Mouse (Mus musculus) megakaryocyte progenitor cell, adult 5-6 weeks (primary cell): Measurements from ENCODE around the gene Mmp9. TPM values are rescaled to one million over a fixed set of nuclear protein-coding genes. Genes with fewer than 3 reads are reported as not detected.
A peak's percentile ranks its signal among the peaks of the same experiment; 100 is the strongest.

Experiments used
- ATAC-seq: replicated peaks from 2 replicates; pipeline ENCODE4 v1.8.0; 2016; ENCODE audit warnings: mild to moderate bottlenecking, moderate TSS enrichment, inconsistent platforms; ENCODE audit not compliant: poor library complexity
- total RNA-seq, 2 experiments: library from RNA; stranded (forward) in 1 of 2; stranded (reverse) in 1 of 2; fragments of 157-497, 149-512 nt in 1 of 2; fragments of 200-1000 nt in 1 of 2; gene quantifications; 2 replicates each; pipeline versions ENCODE4 v1.2.3 to v1.2.4; 2015 to 2017

Mmp9 gene
- total RNA-seq, 2 experiments from 2014 or later, result 11.8 to 14.2 TPM

DNA sequence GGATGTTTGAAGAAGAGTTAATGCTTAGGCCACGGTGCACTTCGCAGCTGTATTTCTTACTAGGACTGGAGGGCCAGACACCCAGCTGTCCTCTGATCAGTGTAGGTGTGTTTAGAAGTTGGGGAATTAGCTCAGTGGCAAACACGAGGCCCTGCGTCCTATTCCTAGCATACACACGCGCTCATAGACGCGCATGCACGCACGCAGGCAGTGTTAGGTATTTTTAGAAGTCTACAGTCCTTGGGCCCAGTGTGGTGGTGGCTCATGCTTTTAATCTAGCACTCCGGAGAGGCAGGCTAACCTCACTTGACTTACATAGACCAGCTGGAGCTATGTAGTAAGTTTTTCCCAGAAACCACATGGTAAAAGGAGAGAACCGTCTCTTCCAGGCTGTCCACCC, 28.4 kb upstream of the Mmp9 start:
- ATAC-seq, result peak; percentile 16

DNA sequence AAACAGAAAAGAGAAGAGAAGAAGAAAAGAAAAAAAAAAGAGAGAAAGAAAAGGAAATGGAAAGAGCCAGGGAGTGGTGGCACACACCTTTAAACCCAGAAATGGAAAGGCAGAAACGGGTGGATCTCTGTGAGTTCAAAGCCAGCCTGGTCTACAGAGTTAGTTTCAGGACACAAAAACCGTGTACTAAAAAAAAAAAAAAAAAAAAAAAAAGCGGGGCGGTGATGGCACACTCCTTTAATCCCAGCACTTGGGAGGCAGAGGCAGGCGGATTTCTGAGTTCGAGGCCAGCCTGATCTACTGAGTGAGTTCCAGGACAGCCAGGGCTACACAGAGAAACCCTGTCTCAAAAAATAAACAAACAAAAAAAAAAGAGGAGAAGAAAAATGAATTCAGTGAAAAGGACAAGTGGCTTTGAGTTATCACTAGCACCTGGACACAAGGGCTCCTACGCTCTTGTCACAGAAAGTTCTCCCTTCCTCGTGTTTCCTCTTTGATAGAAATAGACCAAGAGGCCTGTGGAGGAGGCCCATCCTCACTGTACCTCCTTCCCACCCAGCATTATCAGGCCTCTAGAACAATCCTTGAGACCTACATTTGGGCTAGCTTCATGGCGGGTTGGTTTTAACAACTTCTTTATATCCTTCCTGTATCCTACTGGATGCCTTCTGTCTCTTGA, 27.7 kb upstream of the Mmp9 start:
- ATAC-seq, result no peak

DNA sequence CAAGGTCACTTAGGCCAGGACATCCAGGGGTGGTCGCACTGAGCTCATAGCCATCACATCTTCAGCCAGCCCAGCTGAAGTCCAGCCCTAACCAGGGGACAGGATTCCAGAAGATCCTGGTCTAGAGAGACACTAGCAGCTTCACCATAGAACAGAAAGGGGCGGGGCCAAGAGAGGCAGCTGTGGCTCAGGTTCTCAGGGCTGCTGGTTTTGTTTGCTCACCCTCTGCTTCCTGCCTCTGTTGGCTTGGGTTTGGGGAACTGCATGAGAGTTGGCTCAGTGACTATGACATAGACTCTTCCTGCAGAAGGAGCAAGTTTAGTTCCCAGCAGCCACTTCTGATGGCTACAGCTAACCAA, 27.2 kb upstream of the Mmp9 start:
- peak; percentile 36 for ATAC-seq

DNA sequence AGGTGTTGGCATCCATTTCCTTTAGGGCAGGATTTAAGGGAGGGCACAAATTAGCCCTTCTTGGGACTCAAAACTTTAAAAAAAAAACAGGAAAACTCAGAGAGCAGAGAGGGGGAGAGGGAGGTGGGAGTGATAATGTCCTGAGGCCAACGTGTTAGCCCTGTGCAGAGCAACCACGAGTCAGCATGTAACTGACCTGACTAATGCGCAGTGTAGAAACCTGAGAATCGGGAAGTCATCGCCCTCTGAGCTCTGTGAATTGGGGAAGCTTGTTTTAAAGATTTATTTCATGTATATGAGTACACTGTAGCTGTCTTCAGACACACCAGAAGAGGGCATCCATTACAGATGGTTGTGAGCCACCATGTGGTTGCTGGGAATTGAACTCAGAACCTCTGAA, 23.8 kb upstream of the Mmp9 start:
- 0 out of 2 replicates have a peak, but pooled peaks have one; percentile 27 for ATAC-seq

DNA sequence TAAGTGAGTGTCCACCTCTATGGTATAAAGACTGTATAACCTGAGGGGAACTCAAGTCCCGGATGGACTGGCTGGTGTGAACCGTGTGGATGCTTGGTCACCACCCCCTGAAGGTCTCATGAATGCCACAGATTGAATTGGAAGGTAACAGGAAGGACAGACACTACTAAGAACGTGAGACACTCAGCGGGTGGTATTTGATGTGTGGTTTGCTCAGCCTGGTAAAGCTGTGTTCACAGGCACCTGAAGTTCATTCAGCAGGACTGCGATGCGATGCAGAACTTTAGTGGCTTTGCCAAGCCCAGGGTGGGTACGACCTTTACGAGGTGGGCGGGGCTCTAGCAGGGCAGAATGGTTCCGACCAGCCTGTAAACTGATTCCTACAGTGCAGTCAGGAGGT, 23.2 kb upstream of the Mmp9 start:
- no peak for ATAC-seq

DNA sequence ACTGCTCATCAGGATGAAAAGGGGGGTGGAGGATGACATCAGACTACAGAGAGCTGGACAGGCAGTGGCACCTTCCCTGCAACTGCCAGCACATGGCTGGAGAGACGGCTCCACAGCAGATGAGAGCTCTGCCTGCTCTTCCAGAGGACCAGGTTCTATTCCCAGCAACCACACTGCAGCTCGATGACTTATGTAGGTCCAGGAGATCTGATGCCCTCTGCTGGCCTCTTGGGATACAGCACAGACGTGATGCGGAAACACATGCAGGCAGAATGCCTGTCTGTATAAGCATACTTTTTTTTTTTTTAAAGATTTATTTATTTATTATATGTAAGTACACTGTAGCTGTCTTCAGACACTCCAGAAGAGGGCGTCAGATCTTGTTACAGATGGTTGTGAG, 22.3 kb upstream of the Mmp9 start:
- peak; percentile 72 for ATAC-seq

DNA sequence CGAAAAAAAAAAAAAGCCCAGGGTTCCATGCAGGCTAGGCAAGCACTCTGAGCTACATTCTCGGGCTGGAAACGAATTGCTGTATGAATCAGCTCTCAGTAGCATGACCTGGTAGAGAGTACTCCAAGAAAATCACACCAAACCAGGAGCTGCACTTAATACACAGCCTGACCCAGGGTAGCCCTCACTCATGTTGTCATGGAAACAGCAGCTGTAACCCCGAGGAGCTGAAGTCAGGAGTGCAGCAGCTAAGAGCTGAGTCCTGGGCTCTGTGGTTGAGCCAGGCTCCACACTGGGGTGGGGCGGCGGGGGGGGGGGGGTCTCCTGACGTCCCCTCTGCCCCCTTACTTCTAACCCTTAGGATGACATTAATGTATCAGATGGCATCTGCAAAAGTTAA, 18.6 kb upstream of the Mmp9 start:
- ATAC-seq, result no peak

DNA sequence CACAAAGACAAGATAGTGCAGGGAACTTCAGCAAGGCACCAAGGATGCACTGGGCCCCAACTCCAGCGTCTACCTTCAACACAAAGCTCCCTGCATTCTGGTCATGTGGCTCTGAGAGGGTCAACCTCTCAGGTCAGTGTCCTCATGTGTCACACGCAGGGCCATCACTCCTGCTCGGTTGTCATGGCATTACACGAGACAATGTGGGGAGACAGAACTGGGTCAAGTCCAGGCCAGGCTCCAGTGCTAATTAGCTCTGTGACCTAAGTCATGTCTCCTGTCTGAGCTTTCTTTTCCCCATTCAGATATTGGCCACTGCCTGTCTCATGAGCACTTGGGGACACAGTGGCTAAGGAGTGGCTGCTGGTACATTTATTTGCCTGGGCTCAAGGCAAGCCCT, 17.3 kb upstream of the Mmp9 start:
- ATAC-seq, result no peak

DNA sequence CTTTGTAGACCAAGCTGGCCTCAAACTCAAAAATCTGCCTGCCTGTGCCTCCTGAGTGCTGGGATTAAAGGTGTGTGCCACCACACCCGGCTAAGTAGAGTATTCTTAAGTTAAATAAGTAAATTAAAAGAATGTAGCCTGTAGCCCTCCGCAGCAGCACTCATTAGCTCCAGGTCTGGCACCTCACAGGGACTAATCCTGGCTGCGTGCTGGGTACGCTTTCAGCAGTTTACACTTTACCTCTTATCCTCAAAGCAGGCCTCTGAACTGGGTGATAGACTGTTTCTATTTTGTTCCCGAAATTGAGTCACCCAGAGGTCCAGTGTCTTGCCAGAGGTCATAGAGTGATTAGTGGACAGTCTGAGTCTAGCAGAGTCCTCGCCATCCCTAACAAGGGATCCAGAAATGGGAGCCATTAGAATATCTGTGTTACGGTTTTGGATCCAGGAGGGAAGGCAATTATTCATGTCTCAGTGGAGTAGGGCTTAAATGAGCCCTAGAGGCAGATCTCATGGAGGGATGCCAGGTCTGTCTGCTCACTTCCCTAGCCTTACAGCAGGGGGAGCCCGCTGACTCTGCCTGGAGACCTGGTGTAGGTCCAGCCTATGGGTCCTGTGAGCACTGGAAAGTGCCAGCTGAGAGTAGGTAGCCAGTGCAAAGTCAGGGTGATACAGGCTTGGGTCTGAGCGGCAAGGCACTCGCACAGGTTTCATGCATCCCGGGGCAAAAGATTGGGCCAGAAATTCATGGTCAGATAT, 16.3 kb upstream of the Mmp9 start:
- peak; percentile 99 for ATAC-seq

DNA sequence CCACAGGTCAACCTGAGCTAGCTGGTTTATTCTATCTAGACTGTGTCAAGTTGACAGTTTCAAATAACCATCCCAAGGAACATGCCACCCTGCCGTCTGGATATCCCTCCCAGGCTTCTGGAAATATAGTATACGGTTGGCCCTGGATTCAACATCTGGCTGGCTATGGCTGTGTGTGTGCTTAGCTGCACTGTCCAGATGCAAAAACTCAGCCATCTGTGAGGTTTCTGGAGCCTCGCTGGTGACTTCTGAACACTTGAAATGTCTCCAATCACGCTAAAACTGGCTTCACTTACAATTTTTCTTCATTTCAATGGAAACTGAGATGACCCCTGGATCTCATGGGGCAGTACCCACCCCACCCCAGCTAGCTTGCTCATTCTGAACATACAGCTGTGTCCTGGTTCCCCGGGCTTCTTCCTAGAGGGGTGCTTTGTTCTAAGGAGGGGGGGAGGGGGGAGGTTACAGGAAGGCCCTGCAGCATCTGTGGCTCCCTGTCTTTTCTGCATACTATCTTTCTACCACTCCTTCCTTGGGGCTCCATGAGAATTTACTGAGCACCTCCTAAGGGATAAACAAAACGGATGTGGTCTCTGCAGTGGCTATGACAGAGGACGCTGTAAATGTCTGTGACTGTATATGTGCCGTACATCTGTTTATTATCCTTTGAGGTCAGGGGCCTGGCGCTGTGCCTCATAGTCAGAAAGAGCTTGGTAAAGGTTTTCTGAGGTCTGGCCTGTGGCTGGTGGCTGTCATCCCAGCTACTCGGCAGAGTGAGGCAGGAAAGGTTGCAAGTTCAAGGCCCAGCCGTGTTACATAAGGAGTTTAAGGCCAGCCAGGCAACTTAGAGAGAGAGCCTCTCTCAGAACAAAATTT, 9.6 kb upstream of the Mmp9 start:
- no peak for ATAC-seq

DNA sequence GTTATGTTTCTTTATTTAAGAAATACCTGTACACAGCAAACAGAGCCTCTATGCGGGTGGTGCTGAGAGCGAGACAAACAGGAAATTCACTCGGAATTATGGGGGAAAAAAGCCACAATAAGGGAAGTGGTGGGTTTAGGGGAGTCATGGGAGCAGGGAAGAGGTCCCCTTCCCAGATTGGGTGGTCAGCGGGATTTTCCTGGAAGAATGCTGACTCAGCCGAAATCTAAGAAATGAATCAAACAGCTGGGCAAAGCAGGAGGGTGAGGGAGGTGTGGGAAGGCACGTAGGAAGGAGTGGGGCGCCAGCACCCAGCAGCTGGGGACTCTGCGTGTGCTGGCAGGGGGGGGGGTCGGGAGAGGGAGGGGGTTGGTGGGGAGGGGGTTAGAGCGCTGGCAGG, 7.0 kb upstream of the Mmp9 start:
- no peak for ATAC-seq

DNA sequence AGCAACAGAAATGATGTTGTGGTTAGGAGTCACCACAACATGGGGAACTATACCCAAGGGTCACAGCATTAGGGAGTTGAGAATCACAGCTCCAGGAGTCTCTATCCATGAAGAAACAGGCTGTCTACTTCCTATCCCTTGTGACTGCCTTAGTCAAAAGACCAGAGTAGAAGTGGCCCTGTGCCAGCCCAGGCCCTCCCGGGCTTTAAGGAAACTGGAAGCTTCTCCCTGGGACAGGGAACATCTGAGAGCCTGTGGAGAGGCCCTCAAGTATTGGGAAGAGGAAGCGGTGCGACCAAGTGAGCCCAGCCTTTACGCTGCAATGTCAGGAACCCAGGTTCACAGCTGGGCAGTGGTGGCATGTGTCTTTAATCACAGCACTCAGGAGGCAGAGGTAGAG, 4.6 kb upstream of the Mmp9 start:
- ATAC-seq, result 0 out of 2 replicates have a peak, but pooled peaks have one; percentile 17

DNA sequence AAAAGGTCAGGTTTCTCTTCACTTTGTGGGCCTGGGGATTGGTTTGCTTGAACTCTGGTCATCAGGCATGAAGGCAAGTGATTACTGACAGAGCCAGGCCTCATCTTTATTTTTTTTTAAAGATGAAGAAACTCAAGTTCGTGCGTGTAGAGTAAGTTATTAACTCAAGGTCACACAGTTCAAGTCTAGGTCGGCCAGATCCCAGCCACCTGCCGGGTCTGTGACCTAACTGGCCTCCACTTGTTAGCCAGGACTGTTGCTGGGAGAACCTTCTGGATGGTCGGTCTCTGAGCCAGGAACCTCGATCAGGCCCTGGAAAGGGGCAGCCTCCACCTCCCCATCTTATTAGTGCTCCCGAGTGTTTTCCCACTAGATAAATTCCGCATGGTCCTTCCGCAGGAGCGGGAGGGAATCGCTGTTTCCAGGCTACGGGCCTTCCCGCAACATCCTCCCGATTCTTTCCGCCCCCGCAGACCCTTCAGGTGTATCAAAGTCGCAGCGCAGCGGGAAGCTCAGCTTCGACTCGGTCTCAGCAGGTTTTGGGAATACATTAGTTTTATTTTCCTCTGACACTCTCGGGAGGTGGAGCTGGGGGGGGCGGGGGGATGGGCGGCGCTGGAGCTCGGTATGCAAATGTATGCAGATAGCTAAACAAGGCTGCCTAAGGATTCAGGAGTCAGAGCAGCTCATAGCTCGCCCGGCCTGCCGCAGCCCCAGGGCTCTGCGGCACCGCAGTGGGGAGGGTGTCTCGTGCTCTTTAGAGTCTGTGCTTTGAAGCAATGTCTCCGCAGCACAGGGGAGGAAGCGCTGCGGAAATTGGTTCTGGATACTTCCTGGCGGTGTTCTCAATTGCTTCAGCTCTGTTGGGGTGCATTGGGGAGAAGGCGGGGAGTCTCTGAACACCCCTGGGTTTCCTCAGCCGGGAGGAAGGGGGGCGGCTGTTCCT, 2.2 kb upstream of the Mmp9 start:
- peak; percentile 55 for ATAC-seq

DNA sequence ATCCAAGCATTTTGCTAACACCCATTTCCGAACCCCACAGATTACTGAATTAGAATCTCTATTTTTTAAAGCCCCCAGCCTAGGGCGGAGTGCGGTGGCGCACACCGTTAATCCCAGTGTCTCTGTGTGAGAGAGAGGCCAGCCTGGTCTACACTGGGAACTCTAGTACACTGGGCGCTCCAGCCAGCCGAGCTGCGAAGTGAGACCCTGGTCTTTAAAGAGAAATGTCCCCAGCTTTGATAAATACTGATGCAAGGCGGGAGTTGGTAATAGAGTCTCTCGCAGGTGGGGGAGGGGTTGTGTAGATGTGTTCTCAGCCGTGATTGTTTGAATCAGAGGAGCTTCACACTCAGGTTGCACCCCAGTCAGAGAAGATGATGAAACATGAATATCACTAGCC, 1.5 kb upstream of the Mmp9 start:
- ATAC-seq, result no peak

DNA sequence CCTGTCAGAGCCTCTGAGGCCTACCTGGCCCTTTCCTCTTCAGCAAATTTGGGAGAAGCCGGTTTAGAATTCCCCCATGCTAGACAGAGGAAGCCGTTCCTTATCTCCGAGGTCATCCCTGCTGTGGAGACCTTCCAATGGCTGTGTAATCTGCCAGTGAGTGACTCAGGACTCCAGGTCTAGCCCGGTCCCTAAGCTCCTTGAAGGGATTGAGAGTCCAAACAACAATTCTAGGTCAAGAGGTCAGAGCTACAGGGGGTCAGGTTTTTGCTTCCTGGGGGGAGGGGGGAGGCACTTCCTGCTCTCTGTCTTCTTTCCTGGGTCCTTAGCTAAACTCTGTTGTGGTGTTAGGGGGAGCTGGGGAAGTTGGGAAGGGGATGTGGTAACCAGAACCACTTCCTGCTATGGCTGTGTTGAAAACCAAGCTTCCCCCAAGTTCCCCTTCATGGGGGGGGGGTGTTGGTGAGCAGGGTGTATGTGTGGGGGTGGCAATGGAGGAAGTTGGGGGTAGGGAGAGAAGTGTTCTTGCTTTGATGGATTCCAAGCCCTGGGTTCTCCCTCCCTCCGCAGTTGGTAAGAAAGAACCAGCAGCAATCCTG, 2.2 kb downstream of the Mmp9 start:
- peak; percentile 78 for ATAC-seq

DNA sequence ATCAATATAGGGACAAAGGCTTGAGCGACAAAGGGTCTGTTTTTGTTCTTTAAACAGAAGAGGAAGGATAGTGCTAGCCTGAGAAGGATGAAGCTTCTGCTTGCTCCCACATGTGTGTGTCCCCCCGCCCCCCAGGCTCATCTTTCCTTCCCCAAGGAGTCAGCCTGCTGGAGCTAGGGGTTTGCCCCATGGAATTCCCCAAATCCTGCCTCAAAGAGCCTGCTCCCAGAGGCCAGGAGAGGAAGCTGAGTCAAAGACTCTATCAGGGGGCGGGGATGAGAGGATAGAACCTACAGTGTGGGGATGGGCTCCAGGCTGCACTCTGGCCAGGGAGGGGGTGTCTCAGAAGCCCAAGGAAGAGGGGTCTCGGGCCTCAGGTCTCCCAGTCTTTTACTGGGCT, 6.9 kb downstream of the Mmp9 start:
- ATAC-seq, result no peak

DNA sequence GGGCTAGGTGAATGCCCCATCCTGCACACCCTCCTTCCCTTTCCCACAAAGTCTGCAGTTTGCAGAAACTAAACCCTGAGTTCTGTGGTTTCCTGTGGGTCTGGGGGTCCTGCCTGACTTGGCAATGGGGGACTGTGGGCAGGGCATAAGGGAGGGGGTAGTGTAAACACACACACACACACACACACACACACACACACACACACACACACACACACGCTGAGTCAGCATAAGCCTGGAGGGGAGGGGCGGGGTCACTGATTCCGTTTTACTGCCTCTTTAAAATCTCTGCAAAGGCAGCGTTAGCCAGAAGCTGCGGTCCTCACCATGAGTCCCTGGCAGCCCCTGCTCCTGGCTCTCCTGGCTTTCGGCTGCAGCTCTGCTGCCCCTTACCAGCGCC, 7.3 kb downstream of the Mmp9 start:
- no peak for ATAC-seq

DNA sequence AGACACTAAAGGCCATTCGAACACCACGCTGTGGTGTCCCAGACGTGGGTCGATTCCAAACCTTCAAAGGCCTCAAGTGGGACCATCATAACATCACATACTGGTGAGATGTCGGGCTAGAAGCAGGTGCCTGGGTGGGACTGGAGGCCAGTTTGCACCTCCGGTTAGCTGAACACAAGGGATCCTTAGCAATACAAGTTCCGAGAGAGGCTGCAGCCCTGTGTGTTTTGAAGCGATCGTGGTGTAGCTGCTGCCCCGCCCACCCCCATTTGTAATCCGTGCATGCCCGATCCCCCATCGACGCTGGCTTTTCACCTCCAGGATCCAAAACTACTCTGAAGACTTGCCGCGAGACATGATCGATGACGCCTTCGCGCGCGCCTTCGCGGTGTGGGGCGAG, 8.4 kb downstream of the Mmp9 start:
- ATAC-seq, result no peak

DNA sequence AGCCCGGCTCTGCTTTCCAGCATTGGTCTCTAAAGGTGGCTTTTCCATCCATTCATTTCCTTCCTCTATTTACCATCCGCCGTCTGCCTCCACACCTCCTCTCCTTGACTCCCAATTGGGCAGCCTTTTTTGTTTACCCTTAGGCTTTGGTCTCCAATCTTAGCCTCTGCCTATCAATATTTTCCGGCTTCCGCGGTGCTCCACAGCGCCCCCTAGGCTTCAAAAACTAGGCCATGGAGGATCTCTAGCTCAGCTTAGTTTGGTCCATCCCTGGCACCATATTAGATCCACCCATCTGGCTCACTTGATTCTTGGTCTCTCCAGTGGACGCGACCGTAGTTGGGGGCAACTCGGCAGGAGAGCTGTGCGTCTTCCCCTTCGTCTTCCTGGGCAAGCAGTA, 9.9 kb downstream of the Mmp9 start:
- ATAC-seq, result no peak

DNA sequence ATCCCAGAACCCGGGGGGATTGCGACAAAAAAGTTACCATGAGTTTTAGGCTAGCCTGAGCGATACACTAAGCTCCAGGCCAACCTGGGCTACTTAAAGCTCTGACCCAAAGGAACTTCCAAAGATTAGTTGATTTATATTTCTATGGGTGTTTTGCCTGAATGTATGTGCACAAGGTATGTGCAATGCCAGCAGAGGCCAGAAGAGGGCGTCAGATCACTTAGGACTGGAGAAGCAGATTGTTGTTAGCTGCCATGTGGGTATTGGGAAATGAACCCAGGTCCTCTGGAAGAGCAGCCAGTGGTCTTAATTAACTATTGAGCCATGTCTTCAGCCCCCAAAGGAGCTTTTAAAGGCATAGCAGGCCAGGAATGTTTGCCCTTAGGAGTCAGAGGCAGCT, 11.2 kb downstream of the Mmp9 start:
- no peak for ATAC-seq
